Mouse (Mus musculus): ENCODE measurements around the gene Slc25a10. TPM values are rescaled to one million over a fixed set of nuclear protein-coding genes. Genes with fewer than 3 reads are reported as not detected.

Gene Slc25a10
- total and polyA plus RNA-seq, 3 experiments, result 52.0 to 53.6 TPM; not detected in 1

DNA sequence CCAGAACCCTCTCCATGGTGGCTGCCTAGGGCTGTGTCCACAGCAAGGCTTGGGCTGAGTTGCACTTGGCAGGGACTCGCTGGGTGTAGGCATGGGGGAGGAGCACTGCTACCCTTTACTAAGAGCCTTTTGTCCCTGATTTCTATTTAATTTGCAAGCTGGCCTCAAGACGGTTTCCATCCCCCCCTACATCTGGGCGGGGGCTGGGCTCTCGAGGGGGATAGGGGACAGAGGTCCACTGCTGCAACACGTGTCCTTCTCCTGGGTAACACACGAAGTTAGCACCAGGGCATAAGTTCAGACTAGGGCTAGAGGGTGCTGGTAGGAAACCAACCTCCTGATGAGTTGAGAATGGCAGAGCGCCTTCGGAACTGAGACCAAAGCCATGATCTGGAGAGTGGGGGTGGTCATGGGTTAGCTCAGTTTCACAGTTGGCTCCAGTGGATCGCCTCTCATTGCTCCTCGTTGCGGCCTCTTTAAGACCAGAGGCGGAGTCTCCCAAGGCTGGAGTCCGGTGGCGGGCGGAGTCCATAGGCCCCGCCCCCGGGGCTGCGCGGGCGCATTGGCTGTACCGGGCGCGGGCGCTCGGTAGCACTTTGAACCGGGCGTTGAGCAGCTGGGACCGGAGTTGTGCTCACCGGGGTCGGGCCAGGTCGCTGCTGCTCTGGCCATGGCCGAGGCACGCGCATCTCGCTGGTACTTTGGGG lies at the start of gene Slc25a10 (continued):
- TF ChIP-seq GABPA (IDR thresholded peaks at IDR 0.05; ENCODE audit: low read depth, low read length), result no peak
- no peak for TF ChIP-seq ZNF384 (IDR thresholded peaks at IDR 0.05; ENCODE audit: low read depth, low read length)

GRCm38 (mm10) chr11:120442344-120442743 lies 49.3 kb upstream of the Slc25a10 start, which contains the start of gene Tspan10:
TSS of gene Tspan10 (plus strand) at chr11:120442644.
- Histone ChIP-seq H3K27ac (ENCODE audit: control insufficient read depth, low read depth, low read length) (no peak within 1 kb of the TSS), H3K4me3 (ENCODE audit: control insufficient read depth in 1 of 2, insufficient read depth in 1 of 2, low read depth in 2 of 2, low read length in 2 of 2) (no peak within 1 kb of the TSS), H3K9ac (ENCODE audit: control insufficient read depth, low read depth, low read length, poor library complexity, severe bottlenecking) (no peak within 1 kb of the TSS), H3K36me3 (ENCODE audit: control insufficient read depth in 1 of 2, insufficient read depth in 2 of 2, low read length in 2 of 2) (peaks cover 0 to 18% of the 10 kb centered on the region in 2 experiments; a peak in 2 of 4 replicates), H3K4me1 (ENCODE audit: control insufficient read depth in 1 of 2, insufficient read depth in 2 of 2, low read length in 2 of 2) (peaks cover 16 to 25% of the 10 kb centered on the region in 2 experiments), H3K9me3 (replicated peaks; ENCODE audit: insufficient read depth, low read length) (no peaks in the 10 kb centered on the region), H3K27me3 (ENCODE audit: control insufficient read depth in 1 of 2, insufficient read depth in 2 of 2, low read length in 2 of 2) (no peaks in the 10 kb centered on the region), H3K79me2 (ENCODE audit: control insufficient read depth, insufficient read depth, low read length, poor library complexity) (peaks cover 4% of the 10 kb centered on the region)
- DNase-seq (ENCODE audit: low read depth, low spot score), result no peak
- TF ChIP-seq MXI1 (IDR thresholded peaks at IDR 0.05; ENCODE audit: low read depth, low read length) (no peak), EP300 (IDR thresholded peaks at IDR 0.05; ENCODE audit: low read depth in 1 of 2, low read length in 2 of 2) (no peak), ZMIZ1 (IDR thresholded peaks at IDR 0.05; ENCODE audit: low read depth, low read length) (no peak), MYB (IDR thresholded peaks at IDR 0.05; ENCODE audit: low read depth, low read length) (no peak), CHD1 (IDR thresholded peaks at IDR 0.05; ENCODE audit: low read depth, low read length) (no peak), MEF2A (IDR thresholded peaks at IDR 0.05; ENCODE audit: extremely low read depth, insufficient replicate concordance, low read depth, low read length, poor library complexity, severe bottlenecking) (no peak), SIN3A (IDR thresholded peaks at IDR 0.05; ENCODE audit: low read length) (no peak), BHLHE40 (IDR thresholded peaks at IDR 0.05; ENCODE audit: borderline replicate concordance, low read depth, low read length) (no peak), POLR2AphosphoS5 (IDR thresholded peaks at IDR 0.05; ENCODE audit: borderline replicate concordance, low read depth, low read length) (no peak), TAL1 (IDR thresholded peaks at IDR 0.05; ENCODE audit: low read length) (no peak), MAX (IDR thresholded peaks at IDR 0.05; ENCODE audit: low read length) (no peak), MYC (IDR thresholded peaks at IDR 0.05; ENCODE audit: low read depth, low read length) (no peak), HCFC1 (IDR thresholded peaks at IDR 0.05; ENCODE audit: low read depth, low read length) (no peak), ELF1 (IDR thresholded peaks at IDR 0.05; ENCODE audit: low read depth, low read length) (no peak), USF1 (IDR thresholded peaks at IDR 0.05; ENCODE audit: low read depth, low read length) (no peak)

Measured in MEL (cell line).